Mouse (Mus musculus) heart, embryonic 14.5 days (tissue): ENCODE measurements around the gene Wfdc11. TPM values are rescaled to one million over a fixed set of nuclear protein-coding genes. Genes with fewer than 3 reads are reported as not detected.
"Not testable (repeated sequence)": the region's sequence is repeated elsewhere in the genome, so short reads cannot be mapped to it uniquely, and the experiment has no call there.

Experiments used
- ATAC-seq: fragments of 200-750 bp; cut with Nextera tagmentation; 2 replicates; pipeline ENCODE4 v1.8.0; 2017; ENCODE audit warnings: low read depth, moderate TSS enrichment; ENCODE audit not compliant: insufficient number of reproducible peaks, insufficient read depth, low FRiP score
- H3K27ac ChIP-seq, 2 experiments: fragments of 200-500 bp in 1 of 2; fragments of 300-500 bp in 1 of 2; sonication (generic) in 1 of 2; replicated peaks in 1 of 2; 2 replicates each; pipeline ENCODE4 v1.5.1; 2012 to 2014; ENCODE audit warnings: low read depth in 2 of 2, low read length in 2 of 2, control low read depth in 1 of 2, mild to moderate bottlenecking in 1 of 2, mixed read lengths in 1 of 2; ENCODE audit not compliant: control insufficient read depth in 1 of 2, insufficient read depth in 1 of 2
- H3K27me3 ChIP-seq: fragments of 300-500 bp; sonication (generic); 2 replicates; pipeline ENCODE4 v1.6.1; 2014; ENCODE audit warnings: mild to moderate bottlenecking, low read length, control low read depth; ENCODE audit not compliant: control insufficient read depth, insufficient read depth
- H3K36me3 ChIP-seq: fragments of 300-500 bp; sonication (generic); 2 replicates; pipeline ENCODE4 v1.6.1; 2014; ENCODE audit warnings: mild to moderate bottlenecking, control low read depth, low read length, mixed read lengths; ENCODE audit not compliant: control insufficient read depth, insufficient read depth
- H3K4me1 ChIP-seq, 2 experiments: fragments of 200-500 bp in 1 of 2; fragments of 300-500 bp in 1 of 2; sonication (generic) in 1 of 2; 2 replicates each; pipeline ENCODE4 v1.6.1; 2012 to 2014; ENCODE audit warnings: low read length in 2 of 2, control low read depth in 1 of 2, mixed read lengths in 1 of 2; ENCODE audit not compliant: control insufficient read depth in 2 of 2, insufficient read depth in 2 of 2
- H3K4me2 ChIP-seq: fragments of 300-500 bp; sonication (generic); 2 replicates; pipeline ENCODE4 v1.6.1; 2014; ENCODE audit warnings: mild to moderate bottlenecking, low read length
- H3K4me3 ChIP-seq, 2 experiments: fragments of 200-500 bp in 1 of 2; fragments of 300-500 bp in 1 of 2; sonication (generic) in 1 of 2; 2 replicates each; pipeline ENCODE4 v1.5.1; 2012 to 2014; ENCODE audit warnings: low read length in 2 of 2, mild to moderate bottlenecking in 2 of 2, control low read depth in 1 of 2, low read depth in 1 of 2, moderate library complexity in 1 of 2; ENCODE audit not compliant: control insufficient read depth in 1 of 2, insufficient read depth in 1 of 2
- H3K9ac ChIP-seq: fragments of 300-500 bp; sonication (generic); 2 replicates; pipeline ENCODE4 v1.6.1; 2014; ENCODE audit warnings: mild to moderate bottlenecking, low read length
- H3K9me3 ChIP-seq: fragments of 300-500 bp; sonication (generic); 2 replicates; pipeline ENCODE4 v1.6.1; 2016; ENCODE audit warnings: low read length, control low read depth; ENCODE audit not compliant: control insufficient read depth
- WGBS: fragments of 180-500 bp; shearing (Covaris S2); extraction: QIAGEN DNeasy Blood & Tissue Kit; methylation state at CpG from one replicate; pipeline ENCODE4 v1.1.7; 2014; 5-methylcytosine and 5-hydroxymethylcytosine counted together
- polyA plus RNA-seq: library from polyadenylated mRNA; unstranded; fragments of >200 nt; fragmentation: Nextera tagmentation; extraction: Ambion mirVana; gene quantifications from 2 replicates; pipeline ENCODE4 v1.2.1, GENCODE M21; 2014

Gene Wfdc11
- not detected in 2 replicates for polyA plus RNA-seq

GRCm38 (mm10) chr2:164673987-164674386 lies at the start of gene Wfdc11:
Wfdc11 (minus strand) TSS chr2:164674087.
- ATAC-seq = no peak
- Histone ChIP-seq H3K36me3 (no peaks in the 10 kb centered on the region), H3K9ac (no peak within 1 kb of the TSS), H3K9me3 (no peaks in the 10 kb centered on the region), H3K4me2 (no peak within 1 kb of the TSS), H3K4me3 (no peak within 1 kb of the TSS), H3K27me3 (no peaks in the 10 kb centered on the region), H3K4me1 (0 out of 4 replicates have a peak, but pooled peaks cover 0 to 4% of the 10 kb centered on the region in 2 experiments), H3K27ac (no peak within 1 kb of the TSS)
- WGBS = 63% methylated on average over 7 of the region's 7 CpGs

GRCm38 (mm10) chr2:164723276-164723675 lies 49.4 kb upstream of the Wfdc11 start:
- Histone ChIP-seq H3K9me3 (0 out of 2 replicates have a peak, but pooled peaks cover 3% of the 10 kb centered on the region), H3K27ac (no peak overlapping the region), H3K4me1 (no peaks in the 10 kb centered on the region), H3K9ac (no peak overlapping the region), H3K36me3 (no peaks in the 10 kb centered on the region), H3K4me2 (no peak overlapping the region), H3K4me3 (no peak overlapping the region), H3K27me3 (no peaks in the 10 kb centered on the region)
- 45% methylated on average over 4 of the region's 4 CpGs for WGBS
- ATAC-seq = no peak

DNA sequence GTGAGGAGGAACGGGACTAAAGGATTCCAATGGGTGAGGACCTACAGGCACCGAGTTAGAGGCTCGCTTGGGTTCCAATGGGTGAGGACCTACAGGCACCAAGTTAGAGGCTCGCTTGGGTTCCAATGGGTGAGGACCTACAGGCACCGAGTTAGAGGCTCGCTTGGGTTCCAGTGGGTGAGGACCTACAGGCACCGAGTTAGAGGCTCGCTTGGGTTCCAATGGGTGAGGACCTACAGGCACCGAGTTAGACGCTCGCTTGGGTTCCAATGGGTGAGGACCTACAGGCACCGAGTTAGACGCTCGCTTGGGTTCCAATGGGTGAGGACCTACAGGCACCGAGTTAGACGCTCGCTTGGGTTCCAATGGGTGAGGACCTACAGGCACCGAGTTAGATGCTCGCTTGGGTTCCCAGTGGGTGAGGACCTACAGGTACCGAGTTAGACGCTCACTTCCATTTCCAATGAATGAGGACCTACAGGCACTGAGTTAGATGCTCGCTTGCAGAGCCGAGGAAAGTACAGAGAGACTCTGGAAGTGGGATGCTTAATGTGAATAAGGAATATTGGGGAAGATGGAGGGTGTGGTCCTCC lies 42.4 kb upstream of the Wfdc11 start:
- H3K9ac ChIP-seq, H3K4me3 ChIP-seq, H3K27ac ChIP-seq, ATAC-seq, H3K4me2 ChIP-seq, H3K9me3 ChIP-seq, H3K4me1 ChIP-seq, H3K27me3 ChIP-seq, H3K36me3 ChIP-seq: not testable (repeated sequence)
- 83% methylated on average over 21 of the region's 23 CpGs for WGBS

GRCm38 (mm10) chr2:164715005-164715404 lies 41.1 kb upstream of the Wfdc11 start, which contains the start of gene Spint5:
Spint5 (plus strand) TSS chr2:164715305.
- no peak within 1 kb of the TSS for H3K4me3 ChIP-seq
- H3K9ac ChIP-seq = no peak within 1 kb of the TSS
- no peaks in the 10 kb centered on the region for H3K4me1 ChIP-seq
- no peak for ATAC-seq
- WGBS = 69% methylated on average over 6 of the region's 6 CpGs
- H3K36me3 ChIP-seq = no peaks in the 10 kb centered on the region
- no peaks in the 10 kb centered on the region for H3K9me3 ChIP-seq
- no peaks in the 10 kb centered on the region for H3K27me3 ChIP-seq
- no peak within 1 kb of the TSS for H3K4me2 ChIP-seq
- H3K27ac ChIP-seq = no peak within 1 kb of the TSS

- no peak for ATAC-seq
- no peaks in the 10 kb centered on the region for H3K27me3 ChIP-seq
- 87% methylated on average over 14 of the region's 14 CpGs for WGBS
- H3K4me2 ChIP-seq = no peak overlapping the region
- no peak overlapping the region for H3K27ac ChIP-seq
- H3K9me3 ChIP-seq = no peaks in the 10 kb centered on the region
- no peak overlapping the region for H3K4me3 ChIP-seq
- no peak overlapping the region for H3K9ac ChIP-seq
- H3K4me1 ChIP-seq = no peaks in the 10 kb centered on the region
- no peaks in the 10 kb centered on the region for H3K36me3 ChIP-seq
Observed at GRCm38 (mm10) chr2:164705991-164706390, 32.1 kb upstream of the Wfdc11 start.

DNA sequence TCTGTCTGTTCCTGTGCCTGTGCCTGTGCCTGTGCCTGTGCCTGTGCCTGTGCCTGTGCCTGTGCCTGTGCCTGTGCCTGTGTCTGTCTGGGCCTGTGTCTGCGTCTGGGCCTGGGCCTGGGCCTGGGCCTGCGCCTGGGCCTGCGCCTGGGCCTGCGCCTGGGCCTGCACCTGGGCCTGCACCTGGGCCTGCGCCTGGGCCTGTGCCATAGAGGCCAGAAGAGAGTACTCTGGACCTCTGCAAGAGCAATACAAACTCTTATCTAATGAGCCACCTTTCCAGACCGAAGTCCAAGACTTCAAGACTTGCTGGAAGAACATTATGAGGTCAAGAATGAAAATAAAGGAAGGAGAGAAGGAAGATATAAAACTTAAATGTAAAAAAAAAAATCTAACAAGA lies 31.4 kb upstream of the Wfdc11 start:
- no peak overlapping the region for H3K9ac ChIP-seq
- no peaks in the 10 kb centered on the region for H3K4me1 ChIP-seq
- H3K36me3 ChIP-seq = no peaks in the 10 kb centered on the region
- H3K27ac ChIP-seq = no peak overlapping the region
- no peak for ATAC-seq
- H3K4me2 ChIP-seq = no peak overlapping the region
- no peak overlapping the region for H3K4me3 ChIP-seq
- H3K9me3 ChIP-seq = no peaks in the 10 kb centered on the region
- H3K27me3 ChIP-seq = no peaks in the 10 kb centered on the region
- 89% methylated on average over 6 of the region's 6 CpGs for WGBS

GRCm38 (mm10) chr2:164704235-164704634 lies 30.3 kb upstream of the Wfdc11 start:
- no peaks in the 10 kb centered on the region for H3K9me3 ChIP-seq
- no peak overlapping the region for H3K4me2 ChIP-seq
- ATAC-seq = no peak
- no peak overlapping the region for H3K9ac ChIP-seq
- 65% methylated on average over 5 of the region's 5 CpGs for WGBS
- H3K36me3 ChIP-seq = no peaks in the 10 kb centered on the region
- H3K4me1 ChIP-seq = no peaks in the 10 kb centered on the region; a peak in 1 of 4 replicates
- no peak overlapping the region for H3K27ac ChIP-seq
- H3K4me3 ChIP-seq = no peak overlapping the region
- H3K27me3 ChIP-seq = no peaks in the 10 kb centered on the region

DNA sequence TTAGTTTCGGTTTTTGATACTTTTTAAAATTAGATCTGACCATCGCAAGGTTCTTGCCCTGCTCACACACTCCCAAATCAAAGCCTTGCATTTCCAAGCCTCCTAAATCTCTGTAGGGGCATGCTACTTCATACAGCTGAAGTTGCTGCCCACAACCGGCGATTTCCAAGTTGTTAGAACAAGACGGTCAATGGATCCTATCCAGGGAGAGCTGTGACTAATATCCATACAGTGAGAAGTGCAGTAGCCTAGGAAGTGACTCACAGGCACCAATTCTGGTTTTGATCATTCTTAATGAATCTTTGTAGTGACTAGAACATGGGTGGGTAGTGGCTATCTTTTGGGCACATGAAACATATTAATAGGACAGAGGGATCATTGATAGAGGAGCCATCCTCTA lies 27.9 kb upstream of the Wfdc11 start:
- Histone ChIP-seq H3K9me3 (no peaks in the 10 kb centered on the region), H3K36me3 (no peaks in the 10 kb centered on the region), H3K9ac (no peak overlapping the region), H3K4me2 (no peak overlapping the region), H3K27me3 (no peaks in the 10 kb centered on the region), H3K4me3 (no peak overlapping the region), H3K4me1 (no peaks in the 10 kb centered on the region; a peak in 1 of 4 replicates), H3K27ac (no peak overlapping the region)
- 81% methylated on average over 5 of the region's 5 CpGs for WGBS
- no peak for ATAC-seq
